Mouse (Mus musculus) testis, postnatal 14 days (tissue): ENCODE results near the gene Npy1r.

ENCODE experiments used
- DNase-seq: peaks from one replicate; pipeline ENCODE4 v3.0.0; 2021; ENCODE audit warnings: low spot score

Gene Npy1r

GRCm38 (mm10) chr8:66696970-66697843 is at the start of gene Npy1r:
Gene Npy1r (plus strand): TSS chr8:66697192.
- peak; percentile 20 for DNase-seq

- no peak for DNase-seq
Observed at GRCm38 (mm10) chr8:66681261-66681660, 15.7 kb upstream of the Npy1r start.

GRCm38 (mm10) chr8:66687511-66688329 is 9.3 kb upstream of the Npy1r start, which contains the start of gene Npy5r:
Gene Npy5r (minus strand): TSS chr8:66688128.
- peak; percentile 3 for DNase-seq

GRCm38 (mm10) chr8:66688395-66688794 is 8.6 kb upstream of the Npy1r start:
- DNase-seq, result no peak

GRCm38 (mm10) chr8:66688799-66689198 is 8.2 kb upstream of the Npy1r start:
- no peak for DNase-seq

GRCm38 (mm10) chr8:66690402-66690801 is 6.6 kb upstream of the Npy1r start:
- no peak for DNase-seq

- DNase-seq, result no peak
Observed at GRCm38 (mm10) chr8:66698011-66698410, 1.0 kb downstream of the Npy1r start.

- DNase-seq, result no peak
Observed at GRCm38 (mm10) chr8:66698782-66699181, 1.8 kb downstream of the Npy1r start.

GRCm38 (mm10) chr8:66714324-66714975 is 17.5 kb downstream of the Npy1r start:
- no peak for DNase-seq

GRCm38 (mm10) chr8:66722835-66723234 is 25.8 kb downstream of the Npy1r start:
- no peak for DNase-seq

- DNase-seq, result no peak
Observed at GRCm38 (mm10) chr8:66729446-66729845, 32.5 kb downstream of the Npy1r start.

- no peak for DNase-seq
Observed at GRCm38 (mm10) chr8:66731957-66732356, 35.0 kb downstream of the Npy1r start.

- DNase-seq, result no peak
Observed at GRCm38 (mm10) chr8:66742359-66742758, 45.4 kb downstream of the Npy1r start.

- no peak for DNase-seq
Observed at GRCm38 (mm10) chr8:66745612-66746011, 48.6 kb downstream of the Npy1r start.

- DNase-seq, result no peak
Observed at GRCm38 (mm10) chr8:66751621-66752020, 54.6 kb downstream of the Npy1r start.

- no peak for DNase-seq
Observed at GRCm38 (mm10) chr8:66756161-66756560, 59.2 kb downstream of the Npy1r start.
